Mouse (Mus musculus) adrenal gland, postnatal 10 days (tissue): ENCODE results near the gene Coq2. TPM values are rescaled to one million over a fixed set of nuclear protein-coding genes. Genes with fewer than 3 reads are reported as not detected.

Experiments used
- DNase-seq: peaks from one replicate; pipeline ENCODE4 v3.0.0; 2021; ENCODE audit warnings: mixed read lengths
- total RNA-seq, 2 experiments: library from RNA; stranded (reverse); gene quantifications; 2 replicates each; pipeline ENCODE4 v1.2.3; 2021

Coq2 gene
- total RNA-seq, 2 experiments from 2014 or later: 55.3 to 66.0 TPM

GRCm38 (mm10) chr5:100621876-100622508, 52.9 kb downstream of the Coq2 start:
- no peak for DNase-seq

GRCm38 (mm10) chr5:100620952-100621351, 54.0 kb downstream of the Coq2 start:
- DNase-seq: no peak

- no peak for DNase-seq
These were observed 55.2 kb downstream of the Coq2 start for GRCm38 (mm10) chr5:100619586-100620275.

DNA sequence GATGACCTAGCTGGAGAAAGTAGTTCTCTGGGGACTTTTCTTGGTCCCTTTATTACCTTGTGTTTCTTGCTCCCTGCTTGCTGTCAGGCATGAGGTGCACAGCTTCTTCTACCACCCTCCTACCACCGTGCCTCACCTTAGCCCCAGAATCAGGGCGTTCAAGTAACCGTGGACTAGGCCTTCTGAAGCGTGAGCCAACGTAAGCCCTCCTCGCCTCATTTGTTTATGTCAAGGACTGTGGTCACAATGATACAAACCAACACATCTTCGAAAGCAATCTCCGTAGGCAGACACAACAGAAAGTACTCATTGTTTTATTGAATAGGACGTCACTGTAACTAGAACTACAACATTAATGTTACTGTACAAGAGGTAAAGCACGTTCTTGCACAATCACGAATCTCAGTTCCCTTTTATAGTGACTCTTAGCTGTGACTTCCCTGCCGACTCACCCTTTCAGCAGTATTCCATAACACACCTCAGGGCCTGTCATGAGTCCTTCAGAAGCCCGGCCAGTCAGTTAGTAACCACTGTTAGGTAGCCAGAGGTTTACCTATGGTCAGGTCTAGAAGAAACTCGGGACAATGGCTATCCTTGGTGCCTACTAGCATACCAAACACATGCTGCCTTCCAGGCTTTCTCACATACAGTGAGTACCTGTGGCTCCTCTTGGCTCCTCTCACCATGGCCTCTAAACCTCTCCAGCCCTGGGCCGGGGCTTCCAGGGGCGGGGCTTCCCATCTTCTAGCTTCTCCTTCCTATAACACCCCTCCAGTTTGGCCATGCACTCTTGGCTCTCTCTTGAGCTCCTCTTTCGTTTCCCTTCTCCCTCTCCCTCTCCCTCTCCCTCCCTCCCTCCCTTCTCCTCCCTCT, 60.8 kb downstream of the Coq2 start:
- DNase-seq: no peak

- DNase-seq: no peak
These were observed 67.1 kb downstream of the Coq2 start for GRCm38 (mm10) chr5:100607868-100608267.

DNA sequence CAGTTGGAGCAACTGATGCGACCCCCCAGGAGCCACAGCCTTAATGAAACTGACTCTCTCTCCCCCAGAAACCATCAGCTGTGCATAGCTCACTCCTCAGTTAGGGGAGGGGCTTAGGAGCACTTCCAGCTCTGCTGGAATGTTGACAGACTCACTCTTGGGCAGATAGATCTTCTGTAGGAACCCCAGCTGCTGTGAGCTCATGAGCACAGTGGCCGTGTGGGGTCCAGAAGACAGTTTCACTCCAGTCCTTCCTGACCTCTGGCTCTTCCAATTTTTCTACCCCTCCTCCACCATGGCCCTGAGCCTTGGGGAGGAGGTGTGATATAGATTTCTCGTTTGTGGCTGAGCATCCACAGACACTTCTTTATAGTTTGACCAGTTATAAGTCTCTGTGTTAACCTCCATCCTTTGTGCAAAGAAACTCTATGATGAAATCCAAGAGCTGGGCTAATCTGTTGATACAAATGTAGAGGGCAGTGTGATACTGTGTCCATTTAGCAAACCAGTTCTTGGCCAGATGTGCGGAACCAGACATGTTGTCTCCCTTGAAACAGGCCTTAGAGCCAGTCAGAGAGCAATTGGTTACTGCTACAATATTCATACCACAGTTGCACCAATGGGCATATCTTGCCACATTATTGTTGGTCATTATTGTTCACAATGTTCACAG, 67.7 kb downstream of the Coq2 start:
- DNase-seq: no peak

GRCm38 (mm10) chr5:100605828-100606229, 69.1 kb downstream of the Coq2 start:
- peak; percentile 77 for DNase-seq

Other genes starting within 250 kb of the Coq2 start
- gene Lin54, start 174.5 kb downstream of the Coq2 start, total RNA-seq: 10 to 100 TPM; 12.6 to 13.0 TPM
- gene Cops4, start 156.8 kb downstream of the Coq2 start, total RNA-seq: 10 to 100 TPM; 70.1 to 73.6 TPM
- gene Plac8, start 102.9 kb downstream of the Coq2 start, total RNA-seq: 10 to 100 TPM; 11.4 to 12.4 TPM
- gene Hpse, start 44.6 kb upstream of the Coq2 start, total RNA-seq: 1 to 10 TPM; 1.9 to 2.5 TPM
- gene Helq, start 123.5 kb upstream of the Coq2 start, total RNA-seq: 1 to 10 TPM; 4.9 to 9.1 TPM
- 100 to 1,000 TPM; 118 to 120 TPM for gene Mrps18c, start 123.5 kb upstream of the Coq2 start, total RNA-seq
- gene Abraxas1, start 145.8 kb upstream of the Coq2 start, total RNA-seq: 10 to 100 TPM; 12.9 to 17.9 TPM
- 10 to 100 TPM; 10.0 to 10.2 TPM for gene Gpat3, start 170.6 kb upstream of the Coq2 start, total RNA-seq